Mouse (Mus musculus) forebrain, embryonic 14.5 days (tissue): ENCODE measurements around the gene Cbfb. TPM values are rescaled to one million over a fixed set of nuclear protein-coding genes. Genes with fewer than 3 reads are reported as not detected.
"Not testable (repeated sequence)": the region's sequence is repeated elsewhere in the genome, so short reads cannot be mapped to it uniquely, and the experiment has no call there.

Source experiments
- ATAC-seq: fragments of 200-750 bp; cut with Nextera tagmentation; 2 replicates; pipeline ENCODE4 v1.8.0; 2017; ENCODE audit warnings: mild to moderate bottlenecking, moderate library complexity
- DNase-seq: peaks from one replicate; pipeline ENCODE4 v3.0.0-alpha.2; 2015; ENCODE audit warnings: low spot score
- H3K27ac ChIP-seq: fragments of 300-500 bp; sonication (generic); 2 replicates; pipeline ENCODE4 v1.5.1; 2014; ENCODE audit warnings: low read depth, mild to moderate bottlenecking, control low read depth, low read length, moderate library complexity
- H3K27me3 ChIP-seq: fragments of 300-500 bp; sonication (generic); replicated peaks from 2 replicates; pipeline ENCODE4 v1.6.1; 2014; ENCODE audit warnings: low read length, control low read depth, mixed read lengths; ENCODE audit not compliant: control insufficient read depth, insufficient read depth
- H3K36me3 ChIP-seq: fragments of 300-500 bp; sonication (generic); 2 replicates; pipeline ENCODE4 v1.6.1; 2014; ENCODE audit warnings: low read length, control low read depth; ENCODE audit not compliant: control insufficient read depth, insufficient read depth
- H3K4me1 ChIP-seq: fragments of 300-500 bp; sonication (generic); 2 replicates; pipeline ENCODE4 v1.6.1; 2014; ENCODE audit warnings: antibody characterized with exemption, low read length, control low read depth; ENCODE audit not compliant: control insufficient read depth, insufficient read depth
- H3K4me2 ChIP-seq: fragments of 300-500 bp; sonication (generic); 2 replicates; pipeline ENCODE4 v1.6.1; 2014; ENCODE audit warnings: mild to moderate bottlenecking, control low read depth, low read length
- H3K4me3 ChIP-seq: fragments of 300-500 bp; sonication (generic); 2 replicates; pipeline ENCODE4 v1.5.1; 2014; ENCODE audit warnings: low read depth, low read length, control low read depth
- H3K9ac ChIP-seq: fragments of 300-500 bp; sonication (generic); 2 replicates; pipeline ENCODE4 v1.6.1; 2014; ENCODE audit warnings: mild to moderate bottlenecking, low read length, control low read depth, moderate library complexity
- H3K9me3 ChIP-seq: fragments of 300-500 bp; sonication (generic); replicated peaks from 2 replicates; pipeline ENCODE4 v1.6.1; 2016; ENCODE audit warnings: low read length, control low read depth, mixed read lengths; ENCODE audit not compliant: control insufficient read depth
- WGBS: fragments of 180-500 bp; shearing (Covaris S2); extraction: QIAGEN DNeasy Blood & Tissue Kit; methylation state at CpG from one replicate; pipeline ENCODE4 v1.1.7; 2014; 5-methylcytosine and 5-hydroxymethylcytosine counted together
- polyA plus RNA-seq: library from polyadenylated mRNA; unstranded; fragments of >200 nt; fragmentation: Nextera tagmentation; extraction: Ambion mirVana; gene quantifications from 2 replicates; pipeline ENCODE4 v1.2.1, GENCODE M21; 2014

Cbfb gene
- polyA plus RNA-seq, 1 experiment from 2014 or later: 34.5 TPM

- H3K27ac ChIP-seq: peak overlapping the region; percentile 91
- under 1% methylated on average over 78 of the region's 92 CpGs for WGBS
- H3K9me3 ChIP-seq: no peaks in the 10 kb centered on the region
- no peaks in the 10 kb centered on the region for H3K27me3 ChIP-seq
- DNase-seq: peak; percentile 63
- H3K9ac ChIP-seq: peak overlapping the region; percentile 93
- ATAC-seq: peak; percentile 47
- H3K4me3 ChIP-seq: peak overlapping the region; percentile 90
- peaks cover 2% of the 10 kb centered on the region; the same call in 1 of the 2 replicates for H3K4me1 ChIP-seq
- H3K36me3 ChIP-seq: peaks cover 13% of the 10 kb centered on the region; the same call in 1 of the 2 replicates
- peak overlapping the region; percentile 57 for H3K4me2 ChIP-seq
Measured at GRCm38 (mm10) chr8:105171116-105172002, 885 bp downstream of the Cbfb start.

GRCm38 (mm10) chr8:105172003-105172362 lies 1.5 kb downstream of the Cbfb start:
- DNase-seq (no peak), ATAC-seq (no peak)

GRCm38 (mm10) chr8:105175287-105175686 lies 4.8 kb downstream of the Cbfb start:
- WGBS: 98% methylated on average over 3 of the region's 3 CpGs
- H3K9ac ChIP-seq, H3K27ac ChIP-seq, H3K27me3 ChIP-seq, ATAC-seq, H3K9me3 ChIP-seq, DNase-seq, H3K4me3 ChIP-seq, H3K4me1 ChIP-seq, H3K4me2 ChIP-seq: not testable (repeated sequence)
- H3K36me3 ChIP-seq: peaks cover 28% of the 10 kb centered on the region; the same call in 1 of the 2 replicates

More at GRCm38 (mm10) chr8:105172003-105172362, 1.5 kb downstream of the Cbfb start:
- H3K9me3 ChIP-seq: no peaks in the 10 kb centered on the region
- H3K9ac ChIP-seq: peak overlapping the region; percentile 93
- H3K4me1 ChIP-seq: peaks cover 2% of the 10 kb centered on the region; the same call in 1 of the 2 replicates
- H3K36me3 ChIP-seq: peaks cover 18% of the 10 kb centered on the region; the same call in 1 of the 2 replicates
- H3K27me3 ChIP-seq: no peaks in the 10 kb centered on the region
- H3K27ac ChIP-seq: no peak overlapping the region
- H3K4me3 ChIP-seq: peak overlapping the region; percentile 90
- 16% methylated on average over 6 of the region's 6 CpGs for WGBS
- peak overlapping the region; percentile 57 for H3K4me2 ChIP-seq

- peaks cover 24% of the 10 kb centered on the region; the same call in 1 of the 2 replicates for H3K36me3 ChIP-seq
- 84% methylated on average over 6 of the region's 6 CpGs for WGBS
- no peak overlapping the region for H3K4me2 ChIP-seq
- no peaks in the 10 kb centered on the region for H3K27me3 ChIP-seq
- DNase-seq (no peak), ATAC-seq (no peak)
- no peaks in the 10 kb centered on the region for H3K9me3 ChIP-seq
- H3K4me1 ChIP-seq: no peaks in the 10 kb centered on the region
- no peak overlapping the region for H3K9ac ChIP-seq
- no peak overlapping the region for H3K27ac ChIP-seq
- no peak overlapping the region for H3K4me3 ChIP-seq
Measured at GRCm38 (mm10) chr8:105178211-105178800, 7.8 kb downstream of the Cbfb start.

- no peaks in the 10 kb centered on the region for H3K9me3 ChIP-seq
- H3K36me3 ChIP-seq: peaks cover 10% of the 10 kb centered on the region; the same call in 1 of the 2 replicates
- H3K27me3 ChIP-seq: no peaks in the 10 kb centered on the region
- H3K27ac ChIP-seq: no peak overlapping the region
- H3K4me2 ChIP-seq: no peak overlapping the region
- no peak overlapping the region for H3K4me3 ChIP-seq
- H3K9ac ChIP-seq: no peak overlapping the region
- no peaks in the 10 kb centered on the region for H3K4me1 ChIP-seq
- WGBS: 81% methylated on average over 1 of the region's 1 CpGs
- ATAC-seq (no peak), DNase-seq (no peak)
Measured at GRCm38 (mm10) chr8:105182201-105182600, 11.7 kb downstream of the Cbfb start.

GRCm38 (mm10) chr8:105186467-105187005 lies 16.1 kb downstream of the Cbfb start:
- no peaks in the 10 kb centered on the region for H3K4me1 ChIP-seq
- DNase-seq: no peak
- no peak overlapping the region for H3K27ac ChIP-seq
- H3K36me3 ChIP-seq: no peaks in the 10 kb centered on the region
- no peak overlapping the region for H3K4me2 ChIP-seq
- H3K4me3 ChIP-seq: no peak overlapping the region
- H3K9ac ChIP-seq: no peak overlapping the region
- no peak for ATAC-seq
- no peaks in the 10 kb centered on the region for H3K9me3 ChIP-seq
- H3K27me3 ChIP-seq: no peaks in the 10 kb centered on the region
- WGBS: 61% methylated on average over 1 of the region's 1 CpGs

- H3K4me1 ChIP-seq: no peaks in the 10 kb centered on the region
- H3K4me3 ChIP-seq: no peak overlapping the region
- no peak overlapping the region for H3K9ac ChIP-seq
- DNase-seq (no peak), ATAC-seq (no peak)
- H3K27me3 ChIP-seq: no peaks in the 10 kb centered on the region
- no peak overlapping the region for H3K4me2 ChIP-seq
- 95% methylated on average over 5 of the region's 5 CpGs for WGBS
- H3K36me3 ChIP-seq: peaks cover 30% of the 10 kb centered on the region
- no peaks in the 10 kb centered on the region for H3K9me3 ChIP-seq
- H3K27ac ChIP-seq: no peak overlapping the region
Measured at GRCm38 (mm10) chr8:105192182-105192581, 21.7 kb downstream of the Cbfb start.

GRCm38 (mm10) chr8:105205748-105206147 lies 35.3 kb downstream of the Cbfb start:
- H3K9me3 ChIP-seq: no peaks in the 10 kb centered on the region
- ATAC-seq: no peak; the same call in 1 of the 2 replicates
- WGBS: 88% methylated on average over 1 of the region's 1 CpGs
- H3K4me2 ChIP-seq: no peak overlapping the region
- peak; percentile 14 for DNase-seq
- H3K4me1 ChIP-seq: no peaks in the 10 kb centered on the region
- no peak overlapping the region for H3K9ac ChIP-seq
- H3K27ac ChIP-seq: no peak overlapping the region
- peaks cover 13% of the 10 kb centered on the region for H3K36me3 ChIP-seq
- H3K4me3 ChIP-seq: no peak overlapping the region
- H3K27me3 ChIP-seq: no peaks in the 10 kb centered on the region
